Mouse (Mus musculus): ENCODE measurements around the gene Agbl5. TPM values are rescaled to one million over a fixed set of nuclear protein-coding genes. Genes with fewer than 3 reads are reported as not detected.

The Agbl5 gene
- polyA plus RNA-seq, 1 experiment from 2014 or later, result 23.6 TPM

- Histone ChIP-seq H3K4me2 (peak overlapping the region; percentile 37), H3K4me3 (peak overlapping the region; percentile 28; the same call in 1 of the 2 replicates), H3K36me3 (no peaks in the 10 kb centered on the region), H3K27me3 (peaks cover 3% of the 10 kb centered on the region; the same call in 1 of the 2 replicates), H3K27ac (peak overlapping the region; percentile 55; the same call in 1 of the 2 replicates), H3K9ac (peak overlapping the region; percentile 56; the same call in 1 of the 2 replicates), H3K9me3 (no peaks in the 10 kb centered on the region), H3K4me1 (replicated peaks) (peaks cover 38% of the 10 kb centered on the region)
- WGBS, result 84% methylated on average over 6 of the region's 6 CpGs
- ATAC-seq (ENCODE audit: low FRiP score), result no peak
Measured at GRCm38 (mm10) chr5:30914849-30915248, 26.4 kb downstream of the Agbl5 start.

- H3K36me3 ChIP-seq, result no peaks in the 10 kb centered on the region
- WGBS, result 65% methylated on average over 9 of the region's 9 CpGs
- no peaks in the 10 kb centered on the region for H3K9me3 ChIP-seq
- peak overlapping the region; percentile 56; the same call in 1 of the 2 replicates for H3K9ac ChIP-seq
- peak overlapping the region; percentile 5; the same call in 1 of the 2 replicates for H3K4me3 ChIP-seq
- peak overlapping the region; percentile 55; the same call in 1 of the 2 replicates for H3K27ac ChIP-seq
- peaks cover 3% of the 10 kb centered on the region; the same call in 1 of the 2 replicates for H3K27me3 ChIP-seq
- ATAC-seq (ENCODE audit: low FRiP score), result peak; percentile 25
- H3K4me1 ChIP-seq (replicated peaks), result peaks cover 39% of the 10 kb centered on the region
- H3K4me2 ChIP-seq, result peak overlapping the region; percentile 37
Measured at GRCm38 (mm10) chr5:30915456-30915855, 27.0 kb downstream of the Agbl5 start.

GRCm38 (mm10) chr5:30915974-30916433, 27.5 kb downstream of the Agbl5 start:
- H3K4me1 ChIP-seq (replicated peaks), result peaks cover 42% of the 10 kb centered on the region
- peak overlapping the region; percentile 37 for H3K4me2 ChIP-seq
- H3K9me3 ChIP-seq, result no peaks in the 10 kb centered on the region
- H3K36me3 ChIP-seq, result no peaks in the 10 kb centered on the region
- 2% methylated on average over 7 of the region's 7 CpGs for WGBS
- no peak overlapping the region for H3K4me3 ChIP-seq
- no peak overlapping the region for H3K9ac ChIP-seq
- peak overlapping the region; percentile 46 for H3K27ac ChIP-seq
- ATAC-seq (ENCODE audit: low FRiP score), result peak; percentile 85
- no peaks in the 10 kb centered on the region for H3K27me3 ChIP-seq

- ATAC-seq (ENCODE audit: low FRiP score), result no peak
- Histone ChIP-seq H3K4me3 (no peak overlapping the region), H3K27me3 (no peaks in the 10 kb centered on the region), H3K4me1 (replicated peaks) (peaks cover 45% of the 10 kb centered on the region), H3K4me2 (no peak overlapping the region), H3K9me3 (no peaks in the 10 kb centered on the region), H3K27ac (0 out of 2 replicates have a peak overlapping the region, but pooled peaks have one; percentile 46), H3K36me3 (no peaks in the 10 kb centered on the region), H3K9ac (0 out of 2 replicates have a peak overlapping the region, but pooled peaks have one; percentile 29)
- WGBS, result 98% methylated on average over 9 of the region's 9 CpGs
Measured at GRCm38 (mm10) chr5:30916841-30917240, 28.3 kb downstream of the Agbl5 start.

GRCm38 (mm10) chr5:30917348-30917747, 28.9 kb downstream of the Agbl5 start:
- no peaks in the 10 kb centered on the region for H3K27me3 ChIP-seq
- ATAC-seq (ENCODE audit: low FRiP score), result no peak
- H3K36me3 ChIP-seq, result no peaks in the 10 kb centered on the region
- no peak overlapping the region for H3K4me3 ChIP-seq
- 89% methylated on average over 11 of the region's 11 CpGs for WGBS
- no peaks in the 10 kb centered on the region for H3K9me3 ChIP-seq
- H3K4me1 ChIP-seq (replicated peaks), result peaks cover 45% of the 10 kb centered on the region
- no peak overlapping the region for H3K4me2 ChIP-seq
- H3K27ac ChIP-seq, result no peak overlapping the region
- H3K9ac ChIP-seq, result 0 out of 2 replicates have a peak overlapping the region, but pooled peaks have one; percentile 29

GRCm38 (mm10) chr5:30917891-30918670, 29.6 kb downstream of the Agbl5 start:
- ATAC-seq (ENCODE audit: low FRiP score), result no peak
- no peak overlapping the region for H3K9ac ChIP-seq
- no peak overlapping the region for H3K27ac ChIP-seq
- H3K4me2 ChIP-seq, result no peak overlapping the region
- peaks cover 6% of the 10 kb centered on the region; the same call in 1 of the 2 replicates for H3K27me3 ChIP-seq
- no peak overlapping the region for H3K4me3 ChIP-seq
- peaks cover 45% of the 10 kb centered on the region for H3K4me1 ChIP-seq (replicated peaks)
- no peaks in the 10 kb centered on the region for H3K36me3 ChIP-seq
- 84% methylated on average over 31 of the region's 31 CpGs for WGBS
- H3K9me3 ChIP-seq, result no peaks in the 10 kb centered on the region

- Histone ChIP-seq H3K36me3 (no peaks in the 10 kb centered on the region), H3K4me1 (replicated peaks) (peaks cover 39% of the 10 kb centered on the region), H3K9me3 (no peaks in the 10 kb centered on the region), H3K4me2 (no peak overlapping the region), H3K27ac (no peak overlapping the region), H3K4me3 (no peak overlapping the region), H3K9ac (no peak overlapping the region; the same call in 1 of the 2 replicates), H3K27me3 (peaks cover 12% of the 10 kb centered on the region; the same call in 1 of the 2 replicates)
- 81% methylated on average over 8 of the region's 8 CpGs for WGBS
- no peak for ATAC-seq (ENCODE audit: low FRiP score)
Measured at GRCm38 (mm10) chr5:30918691-30919090, 30.2 kb downstream of the Agbl5 start.

- Histone ChIP-seq H3K4me1 (replicated peaks) (peaks cover 27% of the 10 kb centered on the region), H3K27ac (no peak overlapping the region), H3K9me3 (no peaks in the 10 kb centered on the region), H3K27me3 (peaks cover 20% of the 10 kb centered on the region; the same call in 1 of the 2 replicates), H3K4me2 (no peak overlapping the region), H3K9ac (peak overlapping the region; percentile 20; the same call in 1 of the 2 replicates), H3K4me3 (no peak overlapping the region), H3K36me3 (no peaks in the 10 kb centered on the region)
- WGBS, result 69% methylated on average over 11 of the region's 11 CpGs
- no peak for ATAC-seq (ENCODE audit: low FRiP score)
Measured at GRCm38 (mm10) chr5:30919831-30920614, 31.5 kb downstream of the Agbl5 start.

- 0 out of 2 replicates have a peak overlapping the region, but pooled peaks have one; percentile 20 for H3K9ac ChIP-seq
- H3K36me3 ChIP-seq, result no peaks in the 10 kb centered on the region
- H3K27me3 ChIP-seq, result peaks cover 20% of the 10 kb centered on the region; the same call in 1 of the 2 replicates
- peaks cover 21% of the 10 kb centered on the region for H3K4me1 ChIP-seq (replicated peaks)
- no peaks in the 10 kb centered on the region for H3K9me3 ChIP-seq
- peak overlapping the region; percentile 87 for H3K4me2 ChIP-seq
- H3K27ac ChIP-seq, result no peak overlapping the region
- ATAC-seq (ENCODE audit: low FRiP score), result peak; percentile 3
- H3K4me3 ChIP-seq, result no peak overlapping the region
- WGBS, result 65% methylated on average over 19 of the region's 19 CpGs
Measured at GRCm38 (mm10) chr5:30920621-30921020, 32.1 kb downstream of the Agbl5 start.

GRCm38 (mm10) chr5:30921256-30922033, 33.0 kb downstream of the Agbl5 start, which contains the start of gene Khk:
Gene Khk (plus strand): TSS chr5:30921431.
- under 1% methylated on average over 39 of the region's 40 CpGs for WGBS
- H3K27ac ChIP-seq, result peak within 1 kb of the TSS; percentile 70

GRCm38 (mm10) chr5:30922581-30923041, 34.1 kb downstream of the Agbl5 start:
- Histone ChIP-seq H3K9me3 (no peaks in the 10 kb centered on the region), H3K36me3 (no peaks in the 10 kb centered on the region), H3K4me3 (peak overlapping the region; percentile 52), H3K9ac (peak overlapping the region; percentile 77; the same call in 1 of the 2 replicates), H3K4me1 (replicated peaks) (peaks cover 20% of the 10 kb centered on the region), H3K27me3 (peaks cover 20% of the 10 kb centered on the region; the same call in 1 of the 2 replicates), H3K4me2 (peak overlapping the region; percentile 87), H3K27ac (no peak overlapping the region)
- 76% methylated on average over 10 of the region's 10 CpGs for whole genome bisulfite sequencing
- ATAC-seq (ENCODE audit: low FRiP score), result no peak

More at GRCm38 (mm10) chr5:30921256-30922033, 33.0 kb downstream of the Agbl5 start, which contains the start of gene Khk:
- H3K9ac ChIP-seq, result peak within 1 kb of the TSS; percentile 77
- ATAC-seq (ENCODE audit: low FRiP score), result peak; percentile 80
- H3K36me3 ChIP-seq, result no peaks in the 10 kb centered on the region
- no peaks in the 10 kb centered on the region for H3K9me3 ChIP-seq
- peak within 1 kb of the TSS; percentile 87 for H3K4me2 ChIP-seq
- peak within 1 kb of the TSS; percentile 52 for H3K4me3 ChIP-seq
- peaks cover 20% of the 10 kb centered on the region for H3K4me1 ChIP-seq (replicated peaks)
- peaks cover 20% of the 10 kb centered on the region; the same call in 1 of the 2 replicates for H3K27me3 ChIP-seq

All from hindbrain, embryonic 13.5 days (tissue).